Mouse (Mus musculus) kidney, adult 2 months (tissue): Measurements from ENCODE around the gene B230217C12Rik.

Experiments
- CTCF ChIP-seq: fragments of 200-500 bp; conservative IDR thresholded peaks from 2 replicates; pipeline ENCODE4 v1.5.1; 2011; ENCODE audit warnings: low read depth, mild to moderate bottlenecking, control low read depth, low read length, moderate library complexity, mixed read lengths; ENCODE audit not compliant: insufficient read depth, insufficient read length
- POLR2A ChIP-seq: fragments of 200-500 bp; IDR thresholded peaks from one replicate; pipeline ENCODE4 v1.6.1; 2011; ENCODE audit warnings: low read depth, low read length, control low read depth

- TF ChIP-seq CTCF (no peak), POLR2A (no peak)
Observed at GRCm38 (mm10) chr11:97825295-97825694, 15.3 kb upstream of the B230217C12Rik start.
